Mouse (Mus musculus) liver, embryonic 14 days (tissue): ENCODE measurements around the gene Gm10295. TPM values are rescaled to one million over a fixed set of nuclear protein-coding genes. Genes with fewer than 3 reads are reported as not detected.

Source experiments
- polyA plus RNA-seq: library from polyadenylated mRNA; depleted of rRNA; stranded (reverse); fragments of >200 nt; gene quantifications from 2 replicates; pipeline ENCODE4 v1.2.3, GENCODE M21; 2012; rRNA removed

Gene Gm10295
- not detected in 2 replicates for polyA plus RNA-seq

GRCm38 (mm10) chr7:71351364-71351763, at the start of gene Gm10295:
Gene Gm10295, minus strand, starts transcription at chr7:71351485.

